Mouse (Mus musculus) lung, adult 18-20 months (tissue): Measurements from ENCODE around the gene Avpi1.
"Not testable (repeated sequence)": the region's sequence is repeated elsewhere in the genome, so short reads cannot be mapped to it uniquely, and the experiment has no call there.

Experiments used
- DNase-seq, 2 experiments: peaks; one replicate each; pipeline ENCODE4 v3.0.0; 2022; ENCODE audit warnings: mixed read lengths in 2 of 2

Gene Avpi1

DNA sequence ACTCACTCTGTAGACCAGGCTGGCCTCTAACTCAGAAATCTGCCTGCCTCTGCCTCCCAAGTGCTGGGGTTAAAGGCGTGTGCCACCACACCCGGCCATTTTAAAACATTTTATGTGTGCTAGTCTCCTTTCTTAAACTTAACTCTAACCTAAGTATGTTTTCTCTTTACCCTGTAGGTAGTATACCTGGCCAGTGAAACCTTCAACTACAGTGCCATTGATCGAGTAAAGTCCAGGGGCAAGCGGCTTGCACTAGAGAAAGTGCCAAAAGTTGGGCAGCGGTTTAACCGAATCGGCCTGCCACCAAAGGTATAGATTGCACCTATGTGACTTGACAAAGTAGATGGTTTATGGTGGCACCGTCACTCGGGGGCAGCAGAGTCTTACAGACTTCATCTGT lies 24.2 kb downstream of the Avpi1 start:
- no peak for DNase-seq

DNA sequence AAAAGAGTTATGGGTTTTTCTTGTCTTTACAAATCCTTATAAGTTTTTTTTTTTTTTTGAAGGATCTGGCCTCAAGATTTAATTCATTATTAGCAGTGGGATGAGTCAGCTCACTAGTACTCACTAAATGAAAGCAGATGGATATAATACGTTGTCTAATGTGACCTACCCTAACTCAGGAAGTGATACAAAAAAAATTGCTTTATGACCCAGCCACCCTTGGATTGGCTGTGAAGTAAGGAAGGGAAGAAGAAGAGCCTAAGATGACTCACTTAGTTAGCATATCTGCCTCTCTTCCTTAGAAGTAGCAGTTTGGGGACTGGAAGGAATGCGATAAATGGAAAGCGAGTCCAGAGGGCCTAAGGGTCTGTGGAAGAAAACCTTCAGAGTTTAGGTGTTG lies 29.5 kb downstream of the Avpi1 start:
- no peak for DNase-seq

DNA sequence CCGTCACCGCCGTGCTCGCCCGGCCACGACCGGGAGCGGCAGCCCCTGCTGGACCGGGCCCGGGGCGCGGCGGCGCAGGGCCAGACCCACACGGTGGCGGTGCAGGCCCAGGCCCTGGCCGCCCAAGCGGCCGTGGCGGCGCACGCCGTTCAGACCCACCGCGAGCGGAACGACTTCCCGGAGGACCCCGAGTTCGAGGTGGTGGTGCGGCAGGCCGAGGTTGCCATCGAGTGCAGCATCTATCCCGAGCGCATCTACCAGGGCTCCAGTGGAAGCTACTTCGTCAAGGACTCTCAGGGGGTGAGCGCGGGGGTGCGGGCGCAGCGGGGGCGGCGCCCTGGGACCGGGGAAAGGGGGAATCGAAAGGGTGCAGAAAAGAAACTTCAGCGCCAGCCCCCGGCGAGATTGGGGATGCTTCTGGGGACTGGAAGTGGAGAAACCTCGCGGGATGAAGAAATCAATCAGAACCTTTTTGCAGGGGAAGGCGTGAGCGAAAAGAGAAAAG lies 38.2 kb downstream of the Avpi1 start:
- DNase-seq: peak in 1 of 2 experiments; percentile 46

DNA sequence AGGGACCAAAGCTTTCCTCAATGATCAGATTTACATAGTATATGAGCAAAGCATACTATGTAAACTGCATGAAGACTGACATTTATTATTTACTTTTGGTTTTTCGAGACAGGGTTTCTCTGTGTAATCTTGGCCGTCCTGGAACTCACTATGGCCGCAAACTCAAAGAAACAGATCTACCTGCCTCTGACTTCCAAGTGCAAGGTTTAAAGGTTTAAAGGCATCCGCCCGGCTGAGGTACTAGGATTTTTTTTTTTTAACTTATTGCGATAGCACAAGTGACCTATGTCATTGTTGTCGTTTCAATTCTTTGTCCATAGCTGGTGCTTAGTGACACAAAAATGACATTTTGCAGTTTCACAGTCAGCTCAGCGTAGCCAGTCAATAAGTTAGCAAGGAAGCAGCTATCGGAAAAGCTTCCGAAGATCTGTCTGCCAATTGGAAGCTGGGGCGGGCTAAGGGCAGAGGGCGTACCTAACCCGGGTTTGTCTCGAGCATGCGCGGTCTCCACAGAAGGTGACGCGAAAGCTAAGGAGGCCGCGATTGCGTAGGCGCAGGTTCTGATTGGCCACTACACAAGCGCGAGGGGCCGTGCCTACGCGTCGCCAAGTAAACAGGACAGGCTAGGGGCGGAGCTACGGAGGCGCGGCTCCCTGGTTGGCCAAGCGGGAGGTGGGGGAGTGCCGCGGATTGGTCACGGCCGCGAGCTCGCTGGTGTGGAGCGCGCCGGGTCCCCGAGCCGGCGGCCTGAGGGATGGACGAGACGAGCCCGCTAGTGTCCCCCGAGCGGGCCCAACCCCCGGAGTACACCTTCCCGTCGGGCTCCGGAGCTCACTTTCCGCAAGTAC lies 38.9 kb downstream of the Avpi1 start, which contains the start of gene Pi4k2a:
Pi4k2a (plus strand) TSS at position 723 of the 848 bp plus-strand sequence.
- DNase-seq: peak; percentile 100

DNA sequence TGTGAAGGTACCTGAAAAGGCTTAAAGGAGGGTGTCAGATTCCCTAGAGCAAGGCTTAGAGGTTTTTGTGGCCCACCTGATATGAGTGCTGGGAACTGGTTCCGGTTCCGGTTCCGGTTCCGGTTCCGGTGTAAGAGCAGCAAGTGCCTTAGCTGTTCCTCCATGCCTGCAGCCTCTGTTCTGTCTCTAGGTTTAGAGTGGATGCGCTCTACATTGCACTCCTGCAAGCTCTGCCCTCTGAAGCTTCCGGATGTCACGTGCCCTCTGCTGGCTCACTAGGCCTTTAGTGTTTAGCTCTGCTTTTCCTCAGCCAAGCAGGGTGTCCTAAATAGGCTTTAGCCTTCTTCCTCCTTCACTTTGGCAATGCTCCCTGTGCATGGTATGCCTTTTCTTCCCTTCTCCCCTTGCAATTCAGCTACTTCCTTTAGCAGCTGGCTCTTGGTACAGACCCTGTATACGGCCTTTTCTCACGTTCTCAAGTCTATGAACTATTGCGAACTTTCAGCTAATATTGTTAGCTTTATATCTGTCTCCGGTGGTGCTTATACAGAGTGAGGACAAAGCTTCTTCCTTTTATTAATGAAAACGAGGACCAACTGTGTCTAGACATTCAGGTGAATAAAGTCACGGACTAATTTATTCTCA lies 39.6 kb downstream of the Avpi1 start:
- peak; percentile 75 to 78 for DNase-seq

DNA sequence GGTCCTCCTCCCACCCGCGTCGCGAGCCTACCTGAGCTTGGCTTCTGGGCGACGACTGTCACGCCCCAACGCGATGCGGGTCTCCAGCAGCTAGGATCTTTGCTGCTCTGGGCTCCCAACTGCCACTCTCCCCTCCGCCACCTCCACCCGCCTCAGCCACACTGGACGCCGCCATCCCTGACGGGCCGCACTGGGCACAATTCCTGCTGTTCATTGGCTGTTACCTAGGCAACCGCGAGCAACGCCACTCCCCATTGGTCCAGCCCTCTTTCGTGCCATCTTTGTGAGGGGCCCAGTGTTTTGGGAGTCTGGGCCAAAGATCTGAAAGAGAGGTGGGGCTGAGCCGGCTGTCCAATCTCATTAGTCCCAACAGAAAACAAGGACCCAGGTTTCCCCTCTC lies 42.7 kb downstream of the Avpi1 start, which contains the start of gene Morn4:
Morn4 (minus strand) TSS at position 192 of the 400 bp plus-strand sequence.
- DNase-seq: peak; percentile 69 to 80

DNA sequence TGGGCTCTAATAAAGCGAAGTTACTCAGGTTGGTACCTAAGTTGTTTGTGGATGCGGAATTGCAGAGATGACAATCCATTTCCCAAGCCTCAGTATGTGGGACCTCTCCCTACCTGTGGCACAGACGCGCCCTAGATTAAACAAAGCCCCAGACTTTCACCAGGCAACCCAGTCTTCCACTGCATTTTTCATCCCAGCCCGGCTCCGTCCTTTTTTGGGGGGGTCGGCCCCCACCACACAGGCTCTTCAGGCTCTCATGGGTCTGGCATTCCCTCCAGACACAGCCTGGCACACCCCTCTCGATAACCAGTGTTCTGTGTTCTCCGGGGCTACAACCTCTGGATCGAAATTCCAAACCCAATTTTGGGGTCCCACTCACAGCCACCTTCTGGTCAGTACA lies 43.2 kb downstream of the Avpi1 start:
- DNase-seq: no peak

DNA sequence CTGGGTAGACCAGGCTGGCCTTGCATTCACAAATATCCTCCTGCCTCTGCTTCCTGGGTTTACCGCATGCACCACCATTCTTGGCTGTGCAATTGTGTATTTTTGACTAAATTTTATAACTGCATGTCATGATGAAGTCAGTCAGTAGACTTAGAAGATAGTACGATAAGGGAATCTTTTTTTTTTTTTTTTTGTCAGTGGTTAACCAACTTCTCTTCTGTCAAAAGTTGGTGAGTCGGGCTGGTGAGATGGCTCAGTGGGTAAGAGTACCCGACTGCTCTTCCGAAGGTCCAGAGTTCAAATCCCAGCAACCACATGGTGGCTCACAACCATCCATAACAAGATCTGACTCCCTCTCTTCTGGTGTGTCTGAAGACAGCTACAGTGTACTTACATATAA lies 47.2 kb downstream of the Avpi1 start:
- DNase-seq: not testable (repeated sequence)

DNA sequence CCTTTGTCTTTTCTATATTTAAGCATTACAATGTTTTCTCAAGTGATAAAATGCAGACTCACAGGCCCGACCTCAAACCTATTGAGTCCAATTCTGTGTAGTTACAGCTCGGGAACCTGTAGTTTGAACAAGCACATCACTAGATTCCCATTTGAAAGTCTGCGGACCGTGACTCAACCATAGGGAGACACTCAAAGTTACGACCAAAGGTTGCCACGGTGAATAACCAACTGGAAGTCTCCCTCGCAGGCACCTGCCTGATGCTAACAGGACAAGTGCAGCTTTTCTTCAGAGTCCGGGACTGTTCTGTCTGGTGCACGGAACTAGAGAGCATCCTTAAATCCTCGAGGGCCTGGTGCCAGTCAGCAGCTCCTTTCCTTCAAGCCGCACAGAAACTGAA lies 48.4 kb downstream of the Avpi1 start:
- DNase-seq: no peak

DNA sequence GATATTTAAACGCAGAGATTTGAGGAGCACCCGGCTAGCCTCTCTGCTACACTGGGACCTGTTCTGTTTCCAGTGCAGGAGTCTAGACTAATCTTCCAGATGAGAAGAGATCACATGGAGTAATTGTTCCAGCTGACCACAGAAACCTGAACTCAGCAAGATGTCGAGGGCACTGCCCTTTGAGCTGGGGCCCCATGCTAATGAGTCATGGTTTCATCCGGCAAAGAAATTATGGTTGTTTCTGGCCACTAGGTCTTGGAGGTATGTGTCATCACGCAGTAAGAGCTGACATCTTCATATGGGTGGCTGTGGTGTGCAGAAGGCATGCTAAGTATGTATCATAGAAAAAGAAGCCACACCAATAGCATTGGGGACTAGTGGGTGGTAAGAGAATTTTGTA lies 48.9 kb downstream of the Avpi1 start:
- DNase-seq: no peak

DNA sequence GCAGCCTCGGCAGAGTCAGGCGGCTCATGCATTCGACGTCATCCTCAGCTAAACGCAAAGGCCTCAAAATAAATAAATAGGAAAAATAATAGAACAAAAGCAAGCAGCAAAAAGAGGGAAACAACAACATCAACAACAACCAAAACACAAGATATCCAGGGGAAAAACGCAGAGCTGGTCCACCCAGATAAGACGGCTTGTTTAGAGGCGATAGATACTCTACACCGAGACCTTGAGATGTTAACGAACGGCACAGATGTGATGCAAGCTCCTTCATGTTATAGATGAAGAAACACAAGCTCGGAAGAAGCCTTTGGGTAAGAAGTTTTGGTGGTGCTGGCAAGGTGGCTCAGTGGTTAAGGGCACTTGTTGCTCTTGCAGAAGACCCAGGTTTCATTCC lies 49.9 kb downstream of the Avpi1 start:
- DNase-seq: no peak

DNA sequence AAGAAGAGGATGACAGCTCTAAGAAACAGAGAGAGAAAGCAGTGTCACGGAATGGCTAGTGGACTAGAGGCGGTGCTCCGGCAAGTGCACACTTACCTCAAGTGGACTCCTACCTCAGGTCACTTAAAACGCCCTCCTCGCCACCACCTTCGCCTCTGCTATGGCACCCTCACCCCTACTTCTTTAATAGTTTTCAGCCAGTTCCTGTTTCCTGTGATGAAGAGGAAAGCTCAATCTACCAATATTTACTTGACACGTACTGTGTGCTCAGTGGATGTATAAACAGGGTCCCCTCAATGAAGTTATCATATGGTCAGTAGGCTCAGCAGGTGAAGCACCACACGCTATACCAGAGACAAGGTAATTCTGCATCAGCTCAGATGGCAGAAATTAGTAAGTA lies 50.3 kb downstream of the Avpi1 start:
- no peak for DNase-seq

DNA sequence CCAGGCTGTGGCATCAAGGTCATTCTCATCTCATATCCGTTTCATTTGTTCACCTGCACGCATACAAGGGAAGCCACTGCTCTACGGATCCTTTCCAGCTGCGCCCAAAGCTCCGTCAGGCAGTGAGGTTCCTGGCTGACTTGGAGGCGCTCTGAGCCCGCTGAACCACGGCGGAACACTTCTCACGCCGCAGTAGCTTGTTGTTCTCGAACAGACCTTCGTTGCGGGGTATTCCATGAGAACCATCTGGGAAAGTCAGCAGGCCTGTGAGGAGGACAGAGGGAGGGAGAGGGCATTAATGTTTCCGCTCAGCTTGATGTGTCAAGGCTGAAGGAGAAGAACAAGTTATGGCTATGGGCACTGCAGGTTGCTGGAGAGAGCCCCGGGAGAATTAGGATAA lies 52.9 kb downstream of the Avpi1 start:
- DNase-seq: no peak

DNA sequence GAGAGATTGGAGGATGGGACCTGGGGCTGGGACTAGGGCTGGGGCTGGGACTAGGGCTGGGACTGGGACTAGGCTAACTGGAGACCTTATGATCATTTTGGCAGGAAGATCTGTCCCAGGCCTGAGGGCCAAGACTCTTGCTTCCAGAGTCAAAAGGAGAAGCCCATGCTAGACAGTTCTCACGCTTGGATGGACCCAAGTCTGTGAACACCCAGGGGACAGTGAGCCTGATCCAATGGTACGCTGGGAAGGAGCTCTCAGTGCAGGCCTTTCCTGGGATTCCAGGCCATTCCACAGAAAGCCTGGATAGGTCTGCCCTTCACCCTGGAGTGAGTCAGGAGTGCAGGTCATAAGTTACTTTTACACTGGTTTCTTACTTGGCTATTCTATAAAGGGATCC lies 53.8 kb downstream of the Avpi1 start:
- no peak for DNase-seq
